Mouse (Mus musculus): ENCODE results near the gene Sspn.

- TF ChIP-seq CTCF (IDR thresholded peaks at IDR 0.05; ENCODE audit: borderline replicate concordance, extremely low read depth, insufficient read depth, insufficient read length) (no peak), POLR2A (IDR thresholded peaks at IDR 0.05; ENCODE audit: borderline replicate concordance, extremely low read depth, insufficient read depth, insufficient read length, poor library complexity, severe bottlenecking) (no peak)
Observed at GRCm38 (mm10) chr6:145885069-145885468, 46.4 kb upstream of the Sspn start.
